Mouse (Mus musculus) lung, postnatal 25 days (tissue): ENCODE measurements around the gene 3110001I22Rik.

Experiments
- DNase-seq: peaks from one replicate; pipeline ENCODE4 v3.0.0; 2022; ENCODE audit warnings: low spot score

The 3110001I22Rik gene

DNA sequence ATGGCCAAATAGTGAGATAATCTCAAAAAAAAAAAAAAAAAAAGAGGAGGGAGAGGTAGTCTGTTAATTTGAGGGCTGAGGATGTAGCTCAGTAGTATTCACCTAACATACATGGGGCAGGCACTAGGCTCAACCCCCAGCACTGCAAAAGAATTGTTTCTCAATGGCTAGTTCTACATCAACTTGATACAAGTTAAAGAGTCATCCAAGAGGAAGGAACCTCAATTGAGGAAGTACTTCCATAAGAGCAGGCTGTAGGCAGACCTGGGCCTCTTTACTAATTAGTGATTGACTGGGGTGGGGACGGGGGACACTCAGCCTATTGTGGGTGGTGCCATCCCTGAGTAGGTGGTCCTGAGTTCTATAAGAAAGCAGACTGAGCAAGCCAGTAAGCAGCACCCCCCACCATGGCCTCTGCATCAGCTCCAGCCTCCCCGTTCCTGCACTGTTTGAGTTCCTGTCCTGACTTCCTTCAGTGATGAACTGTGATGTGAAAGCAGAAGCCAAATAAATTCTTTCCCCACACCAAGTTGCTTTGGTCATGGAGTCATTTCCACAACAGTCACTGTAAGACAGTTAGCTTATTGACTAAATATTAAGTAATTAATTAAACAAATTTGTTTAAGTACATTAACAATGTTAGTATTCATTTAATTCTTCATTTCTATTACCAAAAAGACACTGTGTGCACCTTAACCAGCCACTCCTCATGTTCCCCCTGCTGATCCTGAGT, 45.3 kb downstream of the 3110001I22Rik start:
- DNase-seq = no peak

GRCm38 (mm10) chr16:13722937-13723336, 51.2 kb downstream of the 3110001I22Rik start:
- DNase-seq = no peak

GRCm38 (mm10) chr16:13727811-13728335, 56.1 kb downstream of the 3110001I22Rik start:
- no peak for DNase-seq
